Mouse (Mus musculus) common myeloid progenitor, adult 5-6 weeks (primary cell): ENCODE data around the gene Abhd16b. TPM values are rescaled to one million over a fixed set of nuclear protein-coding genes. Genes with fewer than 3 reads are reported as not detected.

Experiments used
- ATAC-seq: replicated peaks from 2 replicates; pipeline ENCODE4 v1.8.0; 2016; ENCODE audit warnings: low read depth, mild to moderate bottlenecking, moderate TSS enrichment, inconsistent platforms; ENCODE audit not compliant: poor library complexity, severe bottlenecking
- total RNA-seq: library from RNA; stranded (forward); fragments of 200-1000, 187-1606 nt; gene quantifications from 2 replicates; pipeline ENCODE4 v1.2.3, GENCODE M21; 2017

Abhd16b gene
- total RNA-seq, 1 experiment from 2014 or later, result not detected

- ATAC-seq, result no peak
Measured at GRCm38 (mm10) chr2:181529076-181529475, 36.1 kb downstream of the Abhd16b start.

DNA sequence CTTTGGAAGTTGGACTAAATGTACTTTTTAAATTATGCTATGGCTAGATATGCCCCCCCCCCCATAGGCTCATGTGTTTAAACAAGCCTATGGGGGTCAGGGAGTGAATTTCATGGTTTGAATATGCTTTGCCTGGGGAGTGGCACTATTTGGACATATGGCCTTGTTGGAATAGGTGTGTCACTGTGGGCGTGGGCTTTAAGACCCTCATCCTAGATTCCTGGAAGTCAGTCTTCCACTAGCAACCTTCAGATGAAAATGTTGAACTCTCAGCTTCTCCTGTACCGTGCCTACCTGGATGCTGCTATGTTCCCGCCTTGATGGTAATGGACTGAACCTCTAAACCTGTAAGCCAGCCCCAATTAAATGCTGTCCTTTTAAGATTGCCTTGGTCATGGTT lies 39.6 kb downstream of the Abhd16b start:
- no peak for ATAC-seq

DNA sequence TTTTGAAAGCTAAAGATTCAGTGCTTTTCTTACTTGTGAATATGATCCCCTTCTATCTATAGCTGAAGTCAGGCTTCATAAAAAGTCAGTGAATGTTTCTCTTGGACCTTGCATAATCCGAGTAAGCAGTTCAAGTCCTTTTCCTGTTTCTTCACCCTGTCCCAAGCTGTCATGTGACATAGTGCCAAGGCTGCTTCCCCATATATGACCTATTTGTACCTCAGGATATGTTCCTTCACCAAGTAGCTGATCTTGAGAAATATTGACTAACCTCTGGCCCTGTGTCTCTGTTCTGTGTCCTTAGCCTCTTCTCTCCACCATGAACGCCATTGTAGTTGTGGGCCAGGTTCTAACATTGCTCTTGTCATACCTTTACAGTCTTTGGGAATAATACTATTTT lies 43.4 kb downstream of the Abhd16b start:
- peak; percentile 67 for ATAC-seq

DNA sequence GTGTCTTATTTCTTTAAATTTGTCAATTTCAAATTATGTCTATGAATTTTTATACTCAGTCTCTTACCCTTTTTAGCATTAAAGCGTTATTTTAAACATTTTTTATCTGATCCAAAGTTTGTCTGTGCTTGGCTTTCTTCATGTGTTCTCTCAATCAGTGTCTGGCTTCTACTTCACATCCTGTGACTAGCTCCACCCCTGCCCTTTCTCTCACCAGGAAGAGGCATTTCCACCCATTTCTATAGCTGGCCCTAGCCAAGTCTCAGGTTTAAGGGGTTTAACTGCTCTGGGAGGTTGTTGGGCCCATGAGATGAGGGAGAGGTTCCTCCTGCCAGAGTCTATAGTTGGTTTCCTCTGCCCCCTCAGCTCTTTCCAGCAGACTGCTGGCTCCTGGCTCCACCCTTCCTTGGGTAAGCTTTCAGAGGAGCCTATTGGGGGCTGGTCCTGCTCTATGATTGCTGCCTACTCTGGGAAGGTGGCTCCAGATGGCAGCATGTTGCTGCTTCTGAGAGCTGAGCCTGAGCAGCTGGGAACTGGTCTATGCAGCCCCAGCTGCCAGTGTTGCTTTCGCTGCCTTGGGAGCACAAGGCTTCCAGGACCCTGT lies 44.5 kb downstream of the Abhd16b start:
- ATAC-seq, result peak; percentile 82

GRCm38 (mm10) chr2:181541761-181542380 lies 48.9 kb downstream of the Abhd16b start:
- no peak for ATAC-seq

Other genes with a start within 250 kb of the Abhd16b start
- 8.3 and 19.7 TPM in 2 replicates for gene Gmeb2, start 205.2 kb upstream of the Abhd16b start, total RNA-seq
- not detected in 2 replicates for gene Stmn3, start 178.7 kb upstream of the Abhd16b start, total RNA-seq
- gene Rtel1, start 173.5 kb upstream of the Abhd16b start, total RNA-seq, result 43.2 and 54.8 TPM in 2 replicates
- gene Zgpat, start 128.3 kb upstream of the Abhd16b start, total RNA-seq, result 34.4 and 38.0 TPM in 2 replicates
- gene Arfrp1, start 127.8 kb upstream of the Abhd16b start, total RNA-seq, result 39.3 and 82.5 TPM in 2 replicates
- 9.2 and 30.3 TPM in 2 replicates for gene Lime1, start 113.1 kb upstream of the Abhd16b start, total RNA-seq
- gene Zbtb46, start 33.8 kb upstream of the Abhd16b start, total RNA-seq, result 7.5 and 8.9 TPM in 2 replicates
- gene Tpd52l2, start 3.9 kb downstream of the Abhd16b start, total RNA-seq, result 148 and 155 TPM in 2 replicates
- gene Dnajc5, start 27.3 kb downstream of the Abhd16b start, total RNA-seq, result 30.1 and 31.7 TPM in 2 replicates
- gene Uckl1, start 91.7 kb downstream of the Abhd16b start, total RNA-seq, result 50.7 and 75.4 TPM in 2 replicates
- gene Prpf6, start 98.7 kb downstream of the Abhd16b start, total RNA-seq, result 79.0 and 94.9 TPM in 2 replicates
- gene Zfp512b, start 99.6 kb downstream of the Abhd16b start, total RNA-seq, result 16.3 and 26.4 TPM in 2 replicates
- 0.87 and 1.8 TPM in 2 replicates for gene Samd10, start 106.0 kb downstream of the Abhd16b start, total RNA-seq
- not detected in 2 replicates for gene Gm29797, start 163.8 kb downstream of the Abhd16b start, total RNA-seq
- not detected in 2 replicates for gene Sox18, start 178.4 kb downstream of the Abhd16b start, total RNA-seq
- gene Tcea2, start 187.1 kb downstream of the Abhd16b start, total RNA-seq, result 3.3 and 9.6 TPM in 2 replicates
- 67.5 and 113 TPM in 2 replicates for gene Rgs19, start 200.8 kb downstream of the Abhd16b start, total RNA-seq
- gene Lkaaear1, start 205.2 kb downstream of the Abhd16b start, total RNA-seq, result not detected in 2 replicates
- gene Oprl1, start 221.8 kb downstream of the Abhd16b start, total RNA-seq, result not detected in 2 replicates